Mouse (Mus musculus) embryonic fibroblast, embryonic 13.5 days (primary cell): Measurements from ENCODE around the gene Sptan1. TPM values are rescaled to one million over a fixed set of nuclear protein-coding genes. Genes with fewer than 3 reads are reported as not detected.

ENCODE experiments used
- H3K27ac ChIP-seq: 2 replicates; pipeline ENCODE4 v1.5.1; 2012; ENCODE audit warnings: low read length, control low read depth, inconsistent platforms; ENCODE audit not compliant: insufficient read depth
- H3K4me1 ChIP-seq: 2 replicates; pipeline ENCODE4 v1.6.1; 2011; ENCODE audit warnings: low read length; ENCODE audit not compliant: control insufficient read depth, insufficient read depth
- H3K4me3 ChIP-seq: 2 replicates; pipeline ENCODE4 v1.5.1; 2011; ENCODE audit warnings: mild to moderate bottlenecking, control low read depth, low read length; ENCODE audit not compliant: insufficient read depth
- CTCF ChIP-seq: IDR thresholded peaks from 2 replicates; pipeline ENCODE4 v1.5.1; 2011; ENCODE audit warnings: mild to moderate bottlenecking, control low read depth, low read length, moderate library complexity, borderline replicate concordance; ENCODE audit not compliant: insufficient read depth
- POLR2A ChIP-seq: IDR thresholded peaks from 2 replicates; pipeline ENCODE4 v1.6.1; 2011; ENCODE audit warnings: low read depth, mild to moderate bottlenecking, control low read depth, low read length, moderate library complexity
- polyA plus RNA-seq: library from polyadenylated mRNA; stranded (reverse); fragments of >200 nt; gene quantifications from 2 replicates; pipeline ENCODE4 v1.2.4, GENCODE M21; 2011; ENCODE audit warnings: low read depth; ENCODE audit not compliant: missing spikeins, insufficient read length

The Sptan1 gene
- polyA plus RNA-seq, 1 experiment: 222 TPM

GRCm38 (mm10) chr2:29948896-29949295, 16.5 kb upstream of the Sptan1 start:
- TF ChIP-seq CTCF: no peak
- TF ChIP-seq POLR2A: no peak
- Histone ChIP-seq H3K27ac (no peak overlapping the region), H3K4me1 (no peaks in the 10 kb centered on the region), H3K4me3 (no peak overlapping the region)

GRCm38 (mm10) chr2:29961246-29961645, 4.1 kb upstream of the Sptan1 start:
- TF ChIP-seq POLR2A (no peak), CTCF (no peak)
- Histone ChIP-seq H3K4me1 (peaks cover 11% of the 10 kb centered on the region; the same call in 1 of the 2 replicates), H3K4me3 (no peak overlapping the region), H3K27ac (no peak overlapping the region)

- Histone ChIP-seq H3K4me1 (peaks cover 20% of the 10 kb centered on the region), H3K4me3 (peak overlapping the region; percentile 4), H3K27ac (peak overlapping the region; percentile 91)
- TF ChIP-seq POLR2A (peak; percentile 80; the same call in 1 of the 2 replicates), CTCF (no peak)
Observed at GRCm38 (mm10) chr2:29964354-29965249, 758 bp upstream of the Sptan1 start.

GRCm38 (mm10) chr2:29965906-29966305, 546 bp downstream of the Sptan1 start:
- Histone ChIP-seq H3K4me3 (peak overlapping the region; percentile 97), H3K27ac (peak overlapping the region; percentile 87), H3K4me1 (peaks cover 29% of the 10 kb centered on the region)
- TF ChIP-seq POLR2A: no peak
- no peak for TF ChIP-seq CTCF

GRCm38 (mm10) chr2:29966826-29967225, 1.5 kb downstream of the Sptan1 start:
- Histone ChIP-seq H3K27ac (no peak overlapping the region), H3K4me3 (peak overlapping the region; percentile 97), H3K4me1 (peaks cover 31% of the 10 kb centered on the region)
- TF ChIP-seq POLR2A: no peak
- TF ChIP-seq CTCF: no peak

- peaks cover 33% of the 10 kb centered on the region for H3K4me1 ChIP-seq
- H3K4me3 ChIP-seq: peak overlapping the region; percentile 97
- no peak overlapping the region for H3K27ac ChIP-seq
- no peak for TF ChIP-seq POLR2A
- no peak for TF ChIP-seq CTCF
Observed at GRCm38 (mm10) chr2:29967768-29968167, 2.4 kb downstream of the Sptan1 start.

GRCm38 (mm10) chr2:29968638-29969037, 3.3 kb downstream of the Sptan1 start:
- no peak for TF ChIP-seq POLR2A
- TF ChIP-seq CTCF: no peak
- Histone ChIP-seq H3K4me1 (peaks cover 30% of the 10 kb centered on the region), H3K27ac (no peak overlapping the region)

GRCm38 (mm10) chr2:29971838-29972635, 6.7 kb downstream of the Sptan1 start:
- Histone ChIP-seq H3K27ac (no peak overlapping the region), H3K4me3 (no peak overlapping the region), H3K4me1 (peaks cover 22% of the 10 kb centered on the region)
- no peak for TF ChIP-seq CTCF
- no peak for TF ChIP-seq POLR2A

More at GRCm38 (mm10) chr2:29968638-29969037, 3.3 kb downstream of the Sptan1 start:
- no peak overlapping the region for H3K4me3 ChIP-seq

- no peak overlapping the region for H3K4me3 ChIP-seq
- no peak for TF ChIP-seq POLR2A
- TF ChIP-seq CTCF: no peak
- peaks cover 18% of the 10 kb centered on the region for H3K4me1 ChIP-seq
- H3K27ac ChIP-seq: no peak overlapping the region
Observed at GRCm38 (mm10) chr2:29973525-29973924, 8.2 kb downstream of the Sptan1 start.

GRCm38 (mm10) chr2:29977307-29977706, 11.9 kb downstream of the Sptan1 start:
- Histone ChIP-seq H3K4me3 (no peak overlapping the region), H3K27ac (no peak overlapping the region), H3K4me1 (peaks cover 3% of the 10 kb centered on the region)
- TF ChIP-seq POLR2A (no peak), CTCF (no peak)
